Mouse (Mus musculus) heart, embryonic 16.5 days (tissue): ENCODE measurements around the gene Vps9d1. TPM values are rescaled to one million over a fixed set of nuclear protein-coding genes. Genes with fewer than 3 reads are reported as not detected.
"Not testable (repeated sequence)": the region's sequence is repeated elsewhere in the genome, so short reads cannot be mapped to it uniquely, and the experiment has no call there.

Source experiments
- ATAC-seq: fragments of 200-750 bp; cut with Nextera tagmentation; replicated peaks from 2 replicates; pipeline ENCODE4 v1.8.0; 2017; ENCODE audit warnings: moderate number of reproducible peaks; ENCODE audit not compliant: insufficient read depth, low FRiP score; ENCODE audit errors: extremely low read depth
- H3K27ac ChIP-seq: fragments of 300-500 bp; sonication (generic); 2 replicates; pipeline ENCODE4 v1.5.1; 2014; ENCODE audit warnings: mild to moderate bottlenecking, low read length, control low read depth, moderate library complexity
- H3K27me3 ChIP-seq: fragments of 300-500 bp; sonication (generic); 2 replicates; pipeline ENCODE4 v1.6.1; 2014; ENCODE audit warnings: low read length, mixed read lengths; ENCODE audit not compliant: control insufficient read depth, insufficient read depth
- H3K36me3 ChIP-seq: fragments of 300-500 bp; sonication (generic); 2 replicates; pipeline ENCODE4 v1.6.1; 2014; ENCODE audit not compliant: control insufficient read depth, insufficient read depth
- H3K4me1 ChIP-seq: fragments of 300-500 bp; sonication (generic); 2 replicates; pipeline ENCODE4 v1.6.1; 2014; ENCODE audit warnings: low read length, mixed read lengths; ENCODE audit not compliant: control insufficient read depth, insufficient read depth
- H3K4me2 ChIP-seq: fragments of 300-500 bp; sonication (generic); 2 replicates; pipeline ENCODE4 v1.6.1; 2014; ENCODE audit warnings: low read depth, mild to moderate bottlenecking, control low read depth, low read length
- H3K4me3 ChIP-seq: fragments of 300-500 bp; sonication (generic); 2 replicates; pipeline ENCODE4 v1.5.1; 2014; ENCODE audit warnings: mild to moderate bottlenecking, control low read depth, low read length
- H3K9ac ChIP-seq: fragments of 300-500 bp; sonication (generic); 2 replicates; pipeline ENCODE4 v1.6.1; 2014; ENCODE audit warnings: low read length, control low read depth
- H3K9me3 ChIP-seq: fragments of 300-500 bp; sonication (generic); replicated peaks from 2 replicates; pipeline ENCODE4 v1.6.1; 2016; ENCODE audit warnings: low read length; ENCODE audit not compliant: control insufficient read depth
- WGBS: fragments of 180-500 bp; shearing (Covaris S2); extraction: QIAGEN DNeasy Blood & Tissue Kit; methylation state at CpG from one replicate; pipeline ENCODE4 v1.1.7; 2014; 5-methylcytosine and 5-hydroxymethylcytosine counted together
- polyA plus RNA-seq: library from polyadenylated mRNA; unstranded; fragments of >200 nt; fragmentation: Nextera tagmentation; extraction: Ambion mirVana; gene quantifications from 2 replicates; pipeline ENCODE4 v1.2.1, GENCODE M21; 2015

Gene Vps9d1
- polyA plus RNA-seq, 1 experiment from 2014 or later: 20.3 TPM

DNA sequence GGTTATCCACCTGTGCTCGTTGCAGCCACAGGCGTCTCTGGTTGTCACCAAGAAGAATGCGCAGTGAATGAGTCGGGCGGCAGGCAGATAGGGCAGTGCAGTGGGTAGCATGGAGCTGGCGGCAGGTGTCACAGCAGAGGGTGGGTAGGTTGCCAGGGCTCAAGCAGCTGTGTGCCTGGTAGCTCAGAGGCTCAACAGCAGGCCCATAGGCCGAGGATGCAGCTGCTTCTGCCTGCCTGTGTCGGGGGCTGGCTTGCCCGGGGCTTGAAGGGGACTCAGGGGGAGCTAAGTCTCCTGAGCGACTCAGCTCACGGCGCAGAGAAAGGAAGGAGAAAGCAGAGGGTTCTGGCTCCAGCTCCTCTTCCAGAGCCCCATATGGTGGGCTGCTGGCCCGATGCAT lies 20.8 kb downstream of the Vps9d1 start:
- no peak for ATAC-seq
- Histone ChIP-seq H3K36me3 (no peaks in the 10 kb centered on the region), H3K4me1 (peaks cover 6% of the 10 kb centered on the region; the same call in 1 of the 2 replicates), H3K27ac (no peak overlapping the region), H3K27me3 (peaks cover 9% of the 10 kb centered on the region; the same call in 1 of the 2 replicates), H3K9ac (no peak overlapping the region), H3K4me3 (no peak overlapping the region), H3K9me3 (no peaks in the 10 kb centered on the region), H3K4me2 (no peak overlapping the region)
- WGBS: 59% methylated on average over 13 of the region's 13 CpGs

DNA sequence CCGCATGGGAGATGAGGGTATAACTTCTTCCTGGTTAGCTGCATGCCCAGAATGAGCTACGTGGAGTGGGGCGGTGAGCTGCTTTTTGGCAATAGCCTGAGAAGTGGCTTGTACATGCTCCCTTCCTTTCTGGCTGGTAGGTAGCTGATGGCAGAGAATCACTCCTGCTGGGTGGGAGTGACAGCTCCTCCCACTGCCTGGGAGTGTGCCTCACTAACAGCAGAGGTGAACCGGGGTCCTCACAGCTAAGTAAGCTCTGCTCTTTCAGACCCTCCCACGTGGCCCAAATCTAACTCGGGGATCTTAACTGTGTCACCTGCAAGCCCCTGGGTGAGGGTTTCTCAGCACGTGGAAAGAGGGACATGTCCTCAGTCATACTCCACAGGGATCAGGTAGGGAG lies 21.6 kb downstream of the Vps9d1 start:
- H3K27ac ChIP-seq: no peak overlapping the region
- no peak overlapping the region for H3K9ac ChIP-seq
- H3K27me3 ChIP-seq: peaks cover 9% of the 10 kb centered on the region; the same call in 1 of the 2 replicates
- ATAC-seq: no peak
- no peak overlapping the region for H3K4me2 ChIP-seq
- no peaks in the 10 kb centered on the region for H3K36me3 ChIP-seq
- H3K4me3 ChIP-seq: no peak overlapping the region
- no peaks in the 10 kb centered on the region for H3K9me3 ChIP-seq
- 38% methylated on average over 7 of the region's 7 CpGs for WGBS
- peaks cover 6% of the 10 kb centered on the region; the same call in 1 of the 2 replicates for H3K4me1 ChIP-seq

DNA sequence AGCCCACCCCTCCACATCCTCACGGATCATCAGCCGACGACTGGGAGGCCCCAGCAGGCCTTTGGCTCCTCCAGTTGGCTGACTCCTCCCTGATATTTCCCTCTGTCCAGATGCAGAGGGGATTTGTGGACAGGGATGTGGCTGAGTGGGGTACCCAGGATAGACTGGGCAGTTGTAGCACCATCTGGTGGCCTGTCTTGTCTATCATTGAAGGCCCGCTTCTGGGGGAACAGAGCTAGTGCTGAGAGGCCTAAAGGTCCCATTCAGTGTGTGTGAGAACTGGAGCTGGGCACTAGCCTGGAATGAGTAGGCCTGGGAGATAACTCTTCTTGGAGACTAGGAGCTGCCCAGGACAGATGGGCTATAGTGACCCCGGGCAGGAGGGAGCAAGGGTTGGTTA lies 22.4 kb downstream of the Vps9d1 start:
- H3K4me2 ChIP-seq: no peak overlapping the region
- no peak overlapping the region for H3K27ac ChIP-seq
- H3K27me3 ChIP-seq: peaks cover 9% of the 10 kb centered on the region; the same call in 1 of the 2 replicates
- H3K4me1 ChIP-seq: peaks cover 6% of the 10 kb centered on the region; the same call in 1 of the 2 replicates
- no peak overlapping the region for H3K9ac ChIP-seq
- no peak overlapping the region for H3K4me3 ChIP-seq
- 53% methylated on average over 5 of the region's 5 CpGs for WGBS
- H3K36me3 ChIP-seq: no peaks in the 10 kb centered on the region
- no peak for ATAC-seq
- no peaks in the 10 kb centered on the region for H3K9me3 ChIP-seq

DNA sequence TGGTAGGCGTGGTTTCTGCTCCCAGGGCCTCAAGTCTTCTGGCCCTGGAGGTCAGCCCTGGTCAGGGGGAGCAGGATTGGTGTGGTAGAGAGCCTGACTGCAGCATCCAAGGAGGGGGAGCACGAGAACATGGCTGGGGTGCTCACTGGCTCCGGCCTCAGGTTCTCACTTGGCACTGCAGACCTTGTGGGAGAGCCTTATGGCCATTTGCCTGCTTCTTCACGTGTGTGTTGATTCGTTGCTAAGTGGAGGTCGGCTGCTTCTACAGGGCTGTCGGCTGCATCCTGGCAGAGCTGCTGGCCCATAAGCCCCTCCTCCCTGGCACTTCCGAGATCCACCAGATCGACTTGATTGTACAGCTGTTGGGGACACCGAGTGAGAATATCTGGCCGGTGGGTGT lies 23.8 kb downstream of the Vps9d1 start:
- H3K4me2 ChIP-seq, H3K4me3 ChIP-seq, H3K9me3 ChIP-seq, H3K27me3 ChIP-seq, H3K36me3 ChIP-seq, H3K4me1 ChIP-seq, ATAC-seq, H3K9ac ChIP-seq, H3K27ac ChIP-seq: not testable (repeated sequence)
- WGBS: 82% methylated on average over 8 of the region's 11 CpGs

DNA sequence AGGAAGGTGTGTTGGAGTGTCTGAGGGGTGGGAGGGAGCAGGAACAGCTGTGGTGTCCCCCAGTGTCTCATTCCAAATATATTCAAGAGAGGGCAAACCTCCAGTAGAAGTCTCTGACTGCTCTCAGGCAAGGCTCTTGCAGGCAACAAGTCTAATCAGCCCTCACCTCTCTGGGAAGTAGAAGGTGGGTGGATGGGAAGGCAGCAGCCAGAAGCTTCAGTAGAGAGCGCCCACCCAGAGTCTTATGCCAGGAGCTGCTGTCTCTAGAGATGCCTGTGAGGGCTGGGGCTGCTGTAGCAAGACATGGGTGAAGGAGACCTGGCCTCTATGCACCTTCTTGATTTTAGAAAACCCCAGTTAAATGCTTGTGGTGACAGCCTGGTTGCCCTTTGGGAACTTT lies 25.7 kb downstream of the Vps9d1 start:
- Histone ChIP-seq H3K27me3 (no peaks in the 10 kb centered on the region), H3K27ac (no peak overlapping the region), H3K9ac (no peak overlapping the region), H3K36me3 (no peaks in the 10 kb centered on the region; the same call in 1 of the 2 replicates), H3K4me1 (peaks cover 11% of the 10 kb centered on the region), H3K4me3 (no peak overlapping the region), H3K9me3 (no peaks in the 10 kb centered on the region), H3K4me2 (no peak overlapping the region)
- ATAC-seq: no peak
- 100% methylated on average over 1 of the region's 1 CpGs for WGBS

DNA sequence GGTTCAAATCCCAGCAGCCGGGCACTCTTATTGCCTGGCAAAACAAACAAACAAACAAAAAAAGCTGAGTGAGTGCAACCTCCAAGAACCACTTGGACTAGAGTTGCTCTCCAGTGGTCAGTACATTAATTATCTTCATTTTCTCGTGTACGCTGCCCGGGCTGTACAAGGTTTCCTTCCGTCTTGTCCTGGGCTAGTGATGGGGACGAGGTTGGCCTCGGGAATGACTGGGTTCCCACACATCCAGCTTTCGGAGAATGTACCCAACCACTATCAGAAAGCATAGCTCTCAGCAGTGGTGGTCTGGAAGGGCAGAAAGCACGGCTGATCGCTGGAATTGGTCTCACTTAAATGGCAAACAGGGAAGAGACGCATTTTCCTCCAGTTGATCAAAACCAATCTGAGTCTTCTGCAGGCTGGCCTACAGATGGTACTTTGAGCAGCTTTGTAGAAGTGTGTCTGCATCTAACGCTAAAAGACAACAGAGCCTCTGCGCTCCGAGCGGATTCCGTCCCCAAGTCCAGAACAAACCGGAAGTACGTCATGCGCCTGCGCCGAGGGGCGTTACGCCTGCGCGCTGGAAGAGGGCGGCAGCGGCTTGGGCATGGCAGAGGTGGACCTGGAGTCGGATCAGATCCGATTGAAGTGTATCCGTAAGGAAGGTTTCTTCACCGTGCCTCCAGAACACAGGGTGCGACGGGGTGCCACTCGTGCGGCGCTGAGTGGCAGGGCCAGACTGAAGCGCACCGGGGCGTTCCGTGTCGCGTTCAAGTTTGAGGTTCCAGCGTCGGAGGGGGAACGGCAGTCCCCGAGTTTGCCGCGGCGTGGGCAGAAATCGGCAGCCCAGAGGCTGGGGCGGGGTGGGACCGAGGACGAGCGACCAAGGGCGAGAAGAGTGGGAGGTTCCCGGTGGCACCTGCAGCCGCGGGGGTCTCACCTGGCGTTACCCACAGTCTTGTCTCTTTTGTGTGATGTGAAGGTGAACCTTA lies 29.6 kb downstream of the Vps9d1 start, which contains the start of gene Cdk10:
Gene Cdk10, plus strand, starts transcription at position 565 of the 989 bp plus-strand sequence.
- Histone ChIP-seq H3K9me3 (no peaks in the 10 kb centered on the region), H3K9ac (peak within 1 kb of the TSS; percentile 97), H3K27ac (peak within 1 kb of the TSS; percentile 85), H3K36me3 (no peaks in the 10 kb centered on the region; the same call in 1 of the 2 replicates), H3K4me1 (peaks cover 11% of the 10 kb centered on the region), H3K27me3 (no peaks in the 10 kb centered on the region), H3K4me3 (peak within 1 kb of the TSS; percentile 88), H3K4me2 (peak within 1 kb of the TSS; percentile 98)
- 3% methylated on average over 59 of the region's 59 CpGs for WGBS
- peak; percentile 86 for ATAC-seq

DNA sequence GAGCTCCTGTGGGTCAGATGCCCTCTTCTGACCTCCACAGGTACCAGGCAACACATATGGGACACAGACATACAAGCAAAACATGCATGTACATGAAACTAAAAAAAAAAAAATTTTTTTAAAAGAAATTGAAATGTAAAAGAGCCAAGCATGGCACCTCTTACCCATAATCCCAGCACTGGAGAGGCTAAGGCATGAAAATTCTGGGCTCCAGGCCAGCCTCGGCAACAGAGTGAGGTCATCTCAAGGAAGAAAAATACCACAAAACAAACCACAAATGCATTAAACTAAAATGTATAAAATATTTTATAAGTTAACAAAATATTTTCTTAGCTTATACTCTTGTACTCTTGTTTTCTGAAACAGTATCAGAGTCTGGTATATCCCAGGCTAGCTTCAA lies 33.2 kb downstream of the Vps9d1 start:
- WGBS: 48% methylated on average over 1 of the region's 1 CpGs

DNA sequence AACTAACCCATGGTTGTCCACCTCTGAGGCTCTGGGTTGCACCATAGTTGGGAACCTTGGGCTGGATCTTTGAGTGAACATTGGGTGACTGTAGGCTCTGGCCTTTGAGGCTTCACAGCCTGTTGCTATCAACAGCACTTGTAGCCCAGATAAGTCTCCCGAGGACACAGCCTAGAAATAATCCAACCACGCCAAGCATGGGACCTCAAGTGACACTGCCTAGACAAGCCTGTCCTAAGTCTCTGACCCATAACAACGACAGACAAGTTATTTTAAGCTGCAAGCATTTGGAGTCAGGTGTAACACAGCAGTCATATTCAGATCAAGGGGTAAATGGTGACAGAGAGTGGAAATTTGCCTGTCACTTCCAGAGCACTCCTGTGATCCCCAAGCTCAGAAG lies 38.7 kb downstream of the Vps9d1 start:
- H3K4me3 ChIP-seq: no peak overlapping the region
- no peak; the same call in 1 of the 2 replicates for ATAC-seq
- no peaks in the 10 kb centered on the region for H3K9me3 ChIP-seq
- no peak overlapping the region for H3K4me2 ChIP-seq
- WGBS: 48% methylated on average over 3 of the region's 3 CpGs
- 0 out of 2 replicates have a peak overlapping the region, but pooled peaks have one; percentile 16 for H3K27ac ChIP-seq
- no peak overlapping the region for H3K9ac ChIP-seq
- no peaks in the 10 kb centered on the region for H3K27me3 ChIP-seq
- no peaks in the 10 kb centered on the region for H3K36me3 ChIP-seq
- H3K4me1 ChIP-seq: peaks cover 23% of the 10 kb centered on the region

More for the DNA sequence above, 33.2 kb downstream of the Vps9d1 start:
- H3K4me2 ChIP-seq: no peak overlapping the region
- no peak overlapping the region for H3K27ac ChIP-seq
- H3K4me3 ChIP-seq: no peak overlapping the region
- peaks cover 11% of the 10 kb centered on the region for H3K4me1 ChIP-seq
- no peaks in the 10 kb centered on the region for H3K9me3 ChIP-seq
- H3K27me3 ChIP-seq: no peaks in the 10 kb centered on the region
- no peak for ATAC-seq
- no peak overlapping the region for H3K9ac ChIP-seq
- H3K36me3 ChIP-seq: no peaks in the 10 kb centered on the region
